Mouse (Mus musculus) frontal cortex, postnatal 10 days (tissue): ENCODE measurements around the gene Prkcsh.

ENCODE experiments used
- DNase-seq, 2 experiments: peaks; one replicate each; pipeline ENCODE4 v3.0.0; 2022; ENCODE audit warnings: low spot score in 2 of 2, mixed read lengths in 1 of 2

Prkcsh gene

DNA sequence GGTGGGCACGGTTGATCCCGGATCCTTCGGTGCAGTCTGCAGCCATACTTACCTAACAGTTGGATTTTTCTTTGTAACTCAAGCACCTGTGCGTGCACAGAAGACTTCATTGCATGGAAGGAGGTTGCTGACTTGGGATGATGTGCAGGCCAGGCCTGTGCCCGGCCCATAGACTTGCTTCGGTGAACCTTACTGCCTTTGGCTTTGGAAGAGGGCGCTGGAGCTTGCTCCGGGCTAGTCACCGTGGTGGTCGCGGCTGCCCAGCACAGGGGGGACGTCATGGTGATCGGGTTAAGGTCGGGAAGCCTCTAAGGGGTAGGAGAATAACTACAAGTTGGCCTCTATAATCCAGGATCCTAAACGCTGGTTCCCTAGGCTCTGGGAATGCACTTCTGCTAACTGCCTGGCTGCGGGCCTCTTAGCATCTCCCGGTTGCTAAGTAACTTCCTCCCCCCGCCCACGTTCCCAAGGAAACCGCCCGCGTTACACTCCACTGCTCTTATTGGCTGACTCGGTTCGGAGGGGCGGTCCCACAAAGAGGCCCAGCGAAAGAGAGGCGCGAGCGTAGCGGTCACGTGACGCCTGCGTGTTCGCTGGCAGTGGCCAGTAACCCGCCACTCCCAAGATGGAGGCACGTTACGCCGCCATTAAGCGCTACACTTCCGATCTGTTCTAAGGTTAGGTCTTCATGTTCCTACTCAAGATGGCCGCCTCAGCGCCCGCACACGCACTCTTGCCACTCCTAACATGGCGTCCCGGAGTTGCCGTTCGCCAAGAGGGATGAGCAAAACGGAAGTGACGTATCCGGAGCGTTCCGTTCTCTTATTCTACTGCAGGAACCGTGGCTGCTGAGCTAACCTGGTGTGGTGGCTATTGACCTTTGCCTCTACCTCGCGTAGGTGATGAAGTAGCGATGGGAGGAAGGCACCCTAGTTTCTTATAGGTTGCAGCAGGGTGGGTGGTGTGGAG lies at the start of gene Prkcsh, which contains the start of gene Ccdc151:
TSS of gene Prkcsh (plus strand) at position 613 of the 969 bp plus-strand sequence.
TSS of gene Ccdc151 (minus strand) at position 441 of the 969 bp plus-strand sequence.
- peak; percentile 99 to 100 for DNase-seq

DNA sequence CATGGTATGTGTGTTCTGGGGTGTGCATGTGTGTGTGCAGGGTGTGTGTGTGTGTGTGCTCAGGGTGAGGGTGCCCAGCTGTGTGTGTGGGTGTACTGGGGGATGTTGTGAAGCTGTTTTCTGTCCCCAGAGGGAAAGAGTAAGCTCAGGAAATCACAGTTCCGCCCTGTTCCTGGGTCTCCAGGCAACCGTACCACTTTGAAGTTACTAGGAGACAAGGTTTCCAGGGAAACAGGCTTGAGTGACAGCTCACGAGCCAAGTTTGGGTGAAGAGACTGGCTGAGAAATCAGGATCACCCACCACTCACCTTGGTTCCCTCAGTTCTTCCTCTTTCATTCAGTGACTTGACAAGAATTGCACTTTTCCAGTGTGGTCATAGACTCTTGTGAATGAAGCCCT lies 49.0 kb upstream of the Prkcsh start:
- peak; percentile 62 to 78 for DNase-seq

DNA sequence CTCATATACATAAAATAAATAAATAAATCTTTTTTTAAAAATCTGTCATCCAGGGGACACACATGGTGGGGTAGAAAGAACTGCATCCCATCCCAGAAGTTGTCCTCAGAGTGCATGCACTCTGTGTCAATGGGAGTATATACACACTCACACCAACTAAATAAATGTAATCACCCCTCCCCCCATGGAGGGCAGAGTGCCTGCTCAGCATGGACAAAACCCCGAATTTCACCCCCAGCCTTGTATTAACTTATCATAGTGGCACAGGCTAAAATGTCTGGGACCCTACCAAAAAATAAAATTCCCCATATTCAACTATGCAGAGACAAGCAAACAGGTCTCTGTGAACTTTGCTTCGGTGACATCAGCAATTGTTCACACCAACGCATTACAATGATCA lies 48.0 kb upstream of the Prkcsh start:
- DNase-seq, result no peak

DNA sequence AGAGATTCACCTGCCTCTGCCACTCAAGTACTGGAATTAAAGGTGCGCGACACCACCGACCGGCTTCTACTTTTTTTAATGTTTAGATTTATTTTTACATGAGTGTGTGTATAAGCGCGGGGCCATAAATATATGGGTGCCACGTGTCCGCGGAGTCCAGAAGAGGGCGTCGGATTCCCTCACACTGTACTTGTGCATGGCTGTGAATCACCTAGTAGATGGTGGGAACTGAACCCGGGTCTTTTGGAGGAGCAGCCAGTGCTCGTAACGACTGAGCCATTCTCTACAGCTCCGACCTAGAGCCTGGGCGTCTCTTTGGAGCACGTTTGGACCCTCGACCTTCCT lies 47.4 kb upstream of the Prkcsh start:
- DNase-seq, result no peak

DNA sequence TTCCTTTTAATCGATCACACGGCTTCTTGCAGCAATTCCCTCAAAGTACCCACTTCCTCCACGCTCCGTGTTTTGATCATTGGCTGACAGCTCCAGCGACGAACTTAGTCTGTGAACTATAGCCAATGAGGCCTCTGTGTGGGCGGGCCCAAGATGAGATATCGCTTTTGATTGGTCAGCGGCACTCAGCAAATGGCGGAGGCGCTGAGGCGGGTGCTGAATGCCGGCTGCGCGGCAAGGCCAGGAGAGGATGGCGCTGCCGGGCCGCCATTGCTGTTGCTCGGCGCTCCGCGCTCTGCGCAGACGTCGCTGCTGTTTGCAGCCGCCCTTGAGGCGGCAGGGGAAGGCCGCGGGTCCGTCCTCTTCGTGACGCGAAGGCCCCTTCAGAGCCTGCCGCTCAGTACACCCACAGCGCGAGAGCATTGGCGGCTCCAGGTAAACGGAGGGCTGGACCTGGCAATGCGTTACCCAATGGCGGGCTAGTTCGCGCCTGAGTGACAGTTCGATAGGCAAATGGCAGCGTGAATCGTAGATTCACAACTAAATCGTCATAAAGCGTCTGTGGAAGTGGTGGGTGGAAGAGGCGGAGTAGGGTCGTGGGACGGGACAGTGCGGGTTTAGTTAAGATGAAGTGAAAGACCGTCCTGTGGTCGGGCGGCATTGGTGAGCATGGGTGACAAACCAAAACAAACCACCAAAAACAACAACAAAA lies 46.9 kb upstream of the Prkcsh start, which contains the start of gene Swsap1:
TSS of gene Swsap1 (plus strand) at position 186 of the 712 bp plus-strand sequence.
- DNase-seq, result peak; percentile 97 to 99

DNA sequence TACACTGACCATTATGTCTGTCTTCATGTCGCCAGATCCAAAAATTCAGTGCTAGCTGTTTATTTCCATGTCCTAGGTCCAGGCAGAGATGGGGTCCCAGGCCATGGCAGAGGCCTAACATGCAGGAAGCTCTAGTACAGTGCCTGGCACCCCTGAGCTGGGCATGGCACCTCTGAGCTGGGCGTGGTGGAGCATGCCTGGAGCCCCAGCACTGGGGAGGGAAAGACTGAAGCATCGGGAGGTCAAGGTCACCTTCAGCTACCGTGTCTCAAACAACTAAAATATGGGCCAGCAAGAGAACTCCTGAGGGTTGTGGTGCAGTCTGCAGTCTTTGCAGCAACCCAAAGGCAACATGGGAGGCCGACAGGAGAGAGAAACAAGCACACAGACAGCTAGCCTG lies 44.2 kb upstream of the Prkcsh start:
- no peak for DNase-seq

DNA sequence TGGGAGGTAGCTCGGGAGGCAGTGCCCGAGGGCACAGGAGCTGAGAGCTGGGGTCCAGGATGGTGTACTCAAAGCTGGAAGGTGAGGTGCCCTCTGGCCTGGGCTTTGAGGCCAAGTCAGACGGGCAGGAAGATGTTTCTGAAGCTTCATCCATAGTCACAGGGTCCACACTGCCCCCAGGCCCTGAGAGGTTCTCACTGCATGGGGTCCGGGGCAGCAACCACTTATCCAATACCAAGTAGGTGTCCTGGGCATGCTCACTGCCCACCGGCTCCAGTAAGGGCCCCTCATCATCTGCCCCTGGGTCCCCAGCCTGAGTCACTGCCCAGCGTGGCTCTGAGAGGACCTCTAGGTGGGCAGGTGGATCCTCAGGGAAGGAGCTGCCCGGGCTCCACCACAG lies 43.4 kb upstream of the Prkcsh start:
- no peak for DNase-seq

DNA sequence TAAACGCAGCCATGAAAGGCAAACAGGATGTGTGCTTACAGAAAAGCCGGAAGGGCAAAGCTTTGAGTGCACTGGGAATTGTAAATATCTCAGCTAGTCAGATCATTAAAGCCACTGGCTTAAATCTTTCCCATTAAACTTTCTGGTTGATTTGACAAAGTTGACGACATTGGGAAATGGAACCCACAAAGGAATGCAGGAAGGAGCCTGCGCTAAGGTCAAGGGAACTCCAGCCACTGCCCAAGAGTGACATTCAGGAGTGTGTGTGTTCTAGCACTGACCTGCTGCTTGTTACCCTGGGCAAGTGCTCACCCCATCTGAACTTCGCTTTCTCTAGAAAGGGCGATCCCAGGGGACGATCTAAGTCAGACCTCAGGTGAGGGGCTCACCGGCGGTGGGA lies 42.5 kb upstream of the Prkcsh start:
- DNase-seq, result no peak

DNA sequence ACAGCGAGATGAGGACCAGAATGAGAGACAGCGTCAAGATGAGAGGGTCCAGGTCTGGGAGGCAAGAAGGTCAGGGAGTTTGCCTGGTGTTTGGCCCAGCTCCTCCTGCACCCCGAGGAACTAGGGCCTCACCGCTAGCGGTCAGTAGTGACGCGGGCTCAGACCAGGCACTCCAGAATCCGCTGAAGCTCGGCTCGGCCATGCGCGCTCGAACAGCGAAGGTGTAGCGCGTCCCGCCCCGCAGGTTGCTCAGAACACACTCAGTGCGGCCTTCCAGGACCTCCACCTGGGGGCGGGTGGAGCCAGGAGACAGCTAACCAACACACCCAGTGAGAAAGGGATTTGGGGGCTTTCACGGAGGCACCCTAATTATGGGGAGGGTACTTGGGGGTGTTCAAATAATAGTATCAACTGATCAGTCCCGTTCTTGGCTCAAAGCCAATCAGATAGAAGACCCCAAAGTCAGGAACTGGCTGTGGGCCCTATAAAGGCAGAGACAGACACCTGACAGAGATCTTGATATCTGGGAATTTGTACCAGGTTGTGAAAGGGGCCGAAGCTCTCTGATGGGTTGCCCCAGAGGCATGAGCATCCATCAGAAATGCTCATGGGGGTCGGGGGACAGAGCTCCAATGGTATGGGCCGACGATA lies 41.9 kb upstream of the Prkcsh start:
- DNase-seq, result no peak

DNA sequence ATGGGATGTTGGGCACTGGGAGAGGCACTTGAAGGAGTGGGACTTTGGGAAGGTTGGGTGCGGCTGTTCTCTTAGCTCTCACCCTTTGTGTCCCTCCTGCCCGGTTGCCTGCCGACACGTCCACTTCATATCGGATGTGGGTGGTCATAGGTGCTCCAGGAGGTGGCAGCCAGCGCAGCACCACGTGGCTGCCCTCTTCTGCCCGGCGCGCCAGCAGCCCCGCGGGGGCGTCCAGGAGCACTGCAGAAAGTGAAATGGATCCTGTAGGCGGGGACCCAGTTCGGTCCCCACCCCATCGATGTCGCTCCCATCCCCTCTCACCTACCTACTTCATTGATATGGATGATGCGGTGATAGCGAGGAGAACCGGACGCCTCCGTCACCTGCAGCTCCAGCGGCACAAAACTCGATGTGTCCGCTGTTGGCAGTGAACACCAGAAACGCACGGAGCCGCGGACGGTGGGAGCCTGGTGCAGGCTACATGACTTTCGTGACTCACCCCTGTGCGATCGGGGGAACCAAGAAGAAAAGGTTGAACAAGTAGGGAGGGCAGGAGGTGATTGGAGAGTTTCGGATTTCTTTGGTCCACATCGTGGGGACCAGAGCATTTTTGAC lies 41.1 kb upstream of the Prkcsh start:
- DNase-seq, result no peak

DNA sequence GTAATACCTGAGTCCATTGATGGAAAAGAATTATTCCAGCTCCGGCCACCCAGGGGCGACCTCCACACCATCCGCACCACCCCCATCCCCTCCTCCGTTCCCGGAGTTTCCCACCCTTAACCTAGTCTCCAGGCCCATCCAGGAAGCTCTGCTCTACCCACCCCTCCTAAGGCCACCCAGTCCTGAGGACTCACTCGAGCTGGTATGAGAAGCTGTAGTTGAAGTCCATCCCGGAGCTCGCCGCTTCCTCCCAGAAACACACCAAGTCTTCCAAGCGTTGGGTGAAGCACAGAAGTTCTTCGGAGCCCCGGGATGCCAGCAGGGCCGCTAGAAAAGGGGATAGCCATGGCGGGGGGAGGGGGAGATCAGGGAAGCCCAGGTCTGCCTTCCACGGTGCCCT lies 40.6 kb upstream of the Prkcsh start:
- DNase-seq, result no peak

DNA sequence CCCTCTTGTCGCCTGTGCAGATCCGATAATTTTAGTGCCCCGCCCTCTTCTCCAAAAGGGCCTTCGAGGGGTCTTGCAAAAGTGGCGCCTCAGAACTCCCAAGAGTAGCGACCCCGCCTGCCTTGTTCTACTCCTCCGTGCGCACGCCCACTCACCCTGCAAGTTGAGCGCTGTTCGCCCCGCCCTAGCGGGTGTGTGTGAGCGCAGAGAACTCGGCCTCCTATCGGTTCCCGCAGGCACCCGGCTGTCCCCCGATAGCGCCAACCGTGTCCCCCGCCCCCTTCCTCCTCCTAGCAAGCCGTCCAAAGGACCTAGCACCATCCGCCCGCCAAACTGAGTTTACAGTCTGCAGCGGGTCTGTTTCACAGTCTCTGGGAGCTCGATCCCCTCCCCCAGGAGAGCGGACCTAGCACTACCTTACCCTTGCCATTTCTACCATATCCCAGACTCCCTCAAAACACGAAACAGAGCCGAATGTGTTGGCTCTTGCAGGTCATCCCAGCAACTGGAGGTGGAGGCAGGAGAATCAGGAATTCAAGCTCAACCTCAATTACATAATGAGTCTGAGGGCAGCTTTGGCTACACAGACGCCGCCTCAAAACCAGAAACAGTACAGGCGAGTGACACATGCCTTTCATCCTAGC lies 40.1 kb upstream of the Prkcsh start:
- DNase-seq, result peak in 1 of 2 experiments; percentile 74

DNA sequence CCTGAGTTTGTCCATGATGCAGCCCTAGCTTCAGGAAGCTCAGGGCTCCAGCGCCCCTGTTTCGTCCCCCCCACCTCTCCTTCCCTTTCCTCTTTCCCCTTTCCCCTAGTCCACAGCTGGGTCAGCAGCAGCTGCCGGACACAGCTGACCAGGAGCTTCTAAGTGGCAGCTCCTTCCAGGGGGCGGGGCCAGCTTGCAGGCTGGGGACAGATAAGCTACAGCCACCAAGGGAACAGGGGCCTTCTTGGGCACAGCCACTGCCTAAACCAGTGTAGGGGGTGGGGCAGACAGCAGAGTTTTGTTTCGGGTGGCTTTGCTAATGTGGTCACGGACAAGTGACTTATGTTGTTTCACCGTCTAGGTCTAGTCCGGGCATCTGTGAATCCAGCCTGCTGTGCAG lies 39.2 kb upstream of the Prkcsh start, which contains the start of gene Epor:
TSS of gene Epor (minus strand) at position 90 of the 400 bp plus-strand sequence.
- DNase-seq, result no peak

DNA sequence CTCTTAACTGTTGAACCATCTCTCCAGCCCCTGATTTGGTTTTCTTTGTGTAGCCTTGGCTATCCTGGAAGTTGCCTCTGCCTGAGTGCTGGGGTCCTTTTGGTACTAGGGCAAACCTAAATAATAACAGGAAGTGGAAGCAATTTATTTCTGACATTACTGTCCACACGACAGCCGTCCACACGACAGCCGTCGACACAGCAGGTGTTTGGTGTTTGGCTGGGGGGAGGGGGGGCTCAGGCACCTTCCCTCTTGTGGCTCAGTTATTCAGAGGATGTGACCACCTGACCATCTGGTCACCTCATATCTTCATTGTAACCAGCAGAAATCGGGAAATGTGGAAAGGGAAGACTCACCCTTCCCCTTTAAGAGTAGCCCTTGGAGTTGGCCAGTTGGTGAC lies 33.7 kb upstream of the Prkcsh start:
- no peak for DNase-seq

DNA sequence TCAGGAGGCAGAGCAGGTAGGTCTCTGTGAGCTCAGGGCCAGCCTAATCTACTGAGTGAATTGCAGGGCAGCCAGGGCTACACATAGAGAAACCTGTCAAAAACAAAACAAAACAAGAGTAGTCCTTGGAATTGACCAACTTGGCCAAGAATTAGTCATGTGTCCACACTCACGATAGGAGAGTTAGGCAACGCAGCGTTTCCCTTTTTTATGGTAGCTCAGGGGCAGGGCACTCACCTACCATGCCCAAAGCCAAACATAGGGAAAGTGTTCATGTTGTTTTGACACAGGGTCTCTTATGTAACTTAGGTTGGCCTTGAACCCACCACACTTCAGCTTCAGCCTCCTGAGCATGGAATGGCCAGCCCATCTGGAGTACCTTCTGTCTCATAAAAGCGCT lies 33.3 kb upstream of the Prkcsh start:
- DNase-seq, result no peak

DNA sequence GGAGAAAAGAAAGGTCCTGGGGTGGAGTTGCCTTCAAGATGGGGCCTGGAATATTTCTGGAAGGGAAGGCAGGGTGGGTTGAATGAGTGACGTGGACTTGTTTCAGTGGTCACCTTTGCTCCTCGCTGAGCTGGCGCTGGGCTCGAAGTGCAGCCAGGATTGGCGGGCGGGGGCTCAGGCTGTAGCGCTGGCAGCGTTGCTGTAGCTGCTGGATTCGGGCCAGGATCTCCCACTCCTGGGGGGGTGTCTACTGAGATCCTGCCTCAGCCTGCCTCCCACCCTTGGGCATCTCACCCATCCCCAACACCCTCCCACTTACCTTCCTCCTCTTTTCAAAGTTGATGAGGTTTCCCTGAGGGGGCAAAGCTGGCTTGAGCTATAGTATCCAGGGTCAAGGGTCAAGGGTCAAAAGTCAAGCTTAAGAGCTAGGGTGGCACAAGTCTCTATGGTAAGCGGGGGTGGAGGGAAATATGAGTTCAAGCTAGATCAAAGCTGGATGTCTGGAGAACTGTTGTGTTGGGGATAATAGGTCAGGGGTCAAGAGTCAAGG lies 25.9 kb upstream of the Prkcsh start:
- no peak for DNase-seq

DNA sequence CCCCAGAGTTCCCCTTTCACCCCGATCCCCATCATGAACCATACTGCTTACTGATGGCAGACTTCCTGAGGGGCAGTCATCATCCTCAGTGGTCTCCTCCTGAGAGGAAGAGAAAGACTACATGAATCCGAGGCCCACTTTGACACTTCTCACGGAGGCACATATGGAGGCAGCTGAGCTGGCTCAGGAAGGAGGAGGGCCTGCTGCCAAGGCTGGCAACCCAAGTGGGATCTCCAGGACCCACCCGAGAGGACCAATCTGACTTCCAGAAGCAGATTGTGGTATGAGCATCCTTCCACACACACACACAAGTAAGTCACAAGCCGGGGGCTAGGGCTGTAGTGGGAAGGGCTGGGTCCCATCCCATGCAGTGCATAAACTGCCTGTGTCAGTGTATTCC lies 25.3 kb upstream of the Prkcsh start:
- no peak for DNase-seq

DNA sequence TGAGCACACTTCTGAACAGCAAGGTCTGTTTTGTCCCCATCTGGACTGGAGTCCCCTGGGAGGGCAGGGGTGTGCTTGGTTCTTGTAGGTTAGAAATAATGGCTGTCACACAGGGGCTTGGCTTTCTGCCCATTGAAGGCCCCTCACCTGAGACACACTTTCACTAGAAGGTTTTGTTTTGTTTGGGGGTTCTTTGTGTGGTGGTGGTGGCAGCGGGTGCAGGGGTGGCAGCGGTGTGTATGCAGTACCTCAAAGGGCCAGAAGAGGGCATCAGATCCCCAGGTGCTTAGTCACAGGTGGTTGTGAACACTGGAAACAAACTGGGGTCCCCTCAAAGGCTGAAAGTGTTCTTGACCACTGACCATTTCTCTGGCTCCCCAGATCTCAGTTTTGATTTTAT lies 24.6 kb upstream of the Prkcsh start:
- DNase-seq, result no peak

DNA sequence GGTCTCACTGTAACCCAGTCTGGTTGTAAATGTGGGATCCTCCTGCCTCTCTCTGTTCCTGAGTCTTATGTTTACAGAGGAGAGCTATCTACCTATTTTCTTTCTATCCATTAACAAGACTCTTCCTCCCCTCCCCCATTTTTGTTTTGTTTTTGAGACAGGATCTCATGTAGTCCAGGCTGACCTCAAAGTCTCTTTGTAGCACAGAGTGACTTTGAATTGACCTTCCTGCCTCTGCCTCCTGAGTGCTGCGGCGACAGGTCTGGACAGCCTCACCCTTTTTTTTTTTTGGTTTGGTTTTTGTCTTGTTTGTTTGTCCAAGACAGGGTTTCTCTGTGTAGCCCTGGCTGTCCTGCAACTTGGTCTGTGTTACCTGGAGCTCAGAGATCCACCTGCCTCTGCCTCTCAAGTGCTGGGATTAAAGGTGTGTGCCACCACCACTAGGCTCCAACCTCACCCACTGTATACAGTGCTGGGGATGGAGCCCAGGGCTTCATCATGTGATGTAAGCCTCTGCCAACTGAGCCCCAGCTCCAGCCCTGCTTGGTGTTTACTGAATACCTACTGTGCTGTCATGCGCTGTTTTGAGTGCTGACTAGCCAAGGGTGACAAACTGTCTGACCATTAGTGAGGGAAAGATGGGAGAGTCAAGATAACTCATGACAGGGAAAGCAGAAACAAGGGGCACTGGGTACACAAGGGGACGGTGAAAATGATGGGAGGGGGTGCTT lies 24.0 kb upstream of the Prkcsh start:
- DNase-seq, result no peak

DNA sequence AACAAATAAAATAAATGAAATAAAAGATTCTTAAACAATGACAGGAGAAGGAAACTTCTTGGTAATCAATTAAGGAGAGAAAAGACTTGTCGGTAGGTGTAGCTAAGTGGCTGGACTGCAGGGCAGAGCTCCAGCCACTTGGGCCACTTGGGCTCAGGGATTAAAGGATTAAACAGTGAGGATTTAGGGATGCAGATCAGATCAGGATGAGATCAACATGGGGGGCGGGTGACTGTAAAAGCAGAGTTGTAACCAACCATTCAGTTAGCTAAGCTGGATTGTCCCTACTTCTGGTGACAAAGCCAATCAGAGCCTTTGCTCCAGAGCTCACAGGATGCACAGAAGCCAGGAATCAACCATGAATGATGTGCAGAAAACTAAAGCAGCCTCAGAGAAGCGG lies 18.7 kb upstream of the Prkcsh start:
- DNase-seq, result no peak
